Mouse (Mus musculus) cerebellum, adult 2 months (tissue): ENCODE data around the gene Zfp94.

Experiments used
- CTCF ChIP-seq: fragments of 200-500 bp; IDR thresholded peaks from 2 replicates; pipeline ENCODE4 v1.5.1; 2011; ENCODE audit warnings: low read depth, mild to moderate bottlenecking, control low read depth, low read length, moderate library complexity, borderline replicate concordance; ENCODE audit not compliant: insufficient read depth
- POLR2A ChIP-seq: fragments of 200-500 bp; IDR thresholded peaks from 2 replicates; pipeline ENCODE4 v1.6.1; 2011; ENCODE audit warnings: low read length, control low read depth, borderline replicate concordance; ENCODE audit not compliant: insufficient read depth

DNA sequence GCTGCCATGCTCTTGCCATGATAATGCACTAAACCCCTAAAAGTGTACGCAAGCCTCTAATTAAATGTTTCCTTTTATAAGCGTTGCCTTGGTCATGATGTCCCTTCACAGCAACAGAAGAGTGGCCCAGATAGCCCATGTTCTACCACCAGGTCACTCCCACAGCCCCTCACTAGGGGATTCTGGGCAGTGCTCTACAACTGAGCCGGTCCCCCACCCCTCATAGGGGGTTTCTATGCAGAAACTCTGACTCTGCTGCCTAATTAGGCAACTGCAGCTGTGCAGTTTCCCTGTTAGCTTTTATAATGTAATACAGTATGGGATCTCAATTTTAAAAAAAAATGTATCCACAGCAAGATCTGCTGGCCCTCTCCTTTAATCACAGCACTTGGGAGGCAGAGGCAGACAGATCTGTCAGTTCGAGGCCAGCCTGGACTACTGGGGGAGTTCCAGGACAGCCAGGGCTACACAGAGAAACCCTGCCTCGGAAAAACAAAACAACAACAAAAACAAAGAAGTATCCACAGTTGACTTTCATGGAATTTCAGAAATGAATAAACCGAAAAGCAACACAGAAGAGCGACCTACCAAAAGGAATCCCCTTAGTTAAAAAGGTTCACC lies 46.7 kb downstream of the Zfp94 start:
- TF ChIP-seq CTCF (no peak), POLR2A (no peak)
